15 mouse cellular contexts compared by ENCODE assay signal in genomic region chr5:141835566-141835965, GRCm38 (mm10).
DNase-seq lines count a peak whose midpoint lies in the region; TF ChIP-seq lines count a peak whose summit lies in the region.
"Had no signal": no experiment of that assay in that cellular context is flagged by ENCODE, and none has a peak within 500 bp of the region (broad histone marks: within the 10 kb centered on the region; RNA-seq: fewer than 3 reads in every experiment).

No protein-coding gene starts in this region.

- no peaks in the 10 kb centered on the region for H3K4me1 ChIP-seq in kidney, adult 2 months (ENCODE audit: control insufficient read depth, insufficient read depth, low read length)

- 66% methylated on average over 6 of the region's 6 CpGs for WGBS in kidney, adult 2 months

- peak; percentile 18 for DNase-seq in kidney, postnatal 14 days
- DNase-seq in kidney, adult 2 months: no peak
- peak; percentile 47 for DNase-seq in retina, postnatal 1 day
- no peak for DNase-seq in retina, embryonic 14.5 days (ENCODE audit: low spot score)
- DNase-seq in cerebellum, adult 9-11 months: peak; percentile 33
- no peak for DNase-seq in layer of hippocampus, adult 9-11 months
- DNase-seq in lung, postnatal 25 days (ENCODE audit: low spot score): no peak
- DNase-seq: B cell, adult 2 months; embryo, embryonic 11 days; heart, postnatal 10 days; kidney, adult 9 months; spleen, adult 18-20 months; thymus, postnatal 4 days had no signal

- H3K4me3 ChIP-seq in kidney, adult 2 months (ENCODE audit: insufficient read depth, low read depth, low read length): no peak overlapping the region
- H3K4me3 ChIP-seq: midbrain, embryonic 15.5 days had no signal

- no peak for TF ChIP-seq CTCF in kidney, adult 2 months (conservative IDR thresholded peaks at IDR 0.05; ENCODE audit: insufficient read depth, insufficient read length, low read depth, low read length)

- no peak for TF ChIP-seq POLR2A in kidney, adult 2 months (IDR thresholded peaks at IDR 0.05; ENCODE audit: low read depth, low read length)

- H3K27ac ChIP-seq in kidney, adult 2 months (ENCODE audit: insufficient read depth, low read depth, low read length): no peak overlapping the region
- H3K27ac ChIP-seq: liver, embryonic 14.5 days; midbrain, embryonic 15.5 days had no signal

- no peaks in the 10 kb centered on the region for H3K36me3 ChIP-seq in kidney, adult 2 months (ENCODE audit: control insufficient read depth, insufficient read depth, low read length)
- H3K36me3 ChIP-seq: midbrain, embryonic 15.5 days had no signal

- no peaks in the 10 kb centered on the region for H3K27me3 ChIP-seq in kidney, adult 2 months (replicated peaks; ENCODE audit: control insufficient read depth, insufficient read depth, low read length)
- H3K27me3 ChIP-seq: midbrain, embryonic 15.5 days had no signal

Comparison
In these comparisons a context has a peak if more than half of its experiments do, and no peak if none do; other contexts are left out.
1. DNase-seq: peak in kidney, postnatal 14 days (single experiment), retina, postnatal 1 day (single experiment) and cerebellum, adult 9-11 months (single experiment); none in kidney, adult 2 months (single experiment), retina, embryonic 14.5 days (single experiment), layer of hippocampus, adult 9-11 months (single experiment) and lung, postnatal 25 days (single experiment).